In genomic region chr2:26639838-26640830, GRCm38 (mm10) we compare ENCODE assay signal across 8 mouse cellular contexts. TPM values are rescaled to one million over a fixed set of nuclear protein-coding genes. Genes with fewer than 3 reads are reported as not detected.
DNase-seq lines count a peak whose midpoint lies in the region; ATAC-seq and TF ChIP-seq lines count a peak whose summit lies in the region.

No protein-coding gene starts in this region.

- WGBS in hindbrain, embryonic 10.5 days, result 5% methylated on average over 49 of the region's 49 CpGs
- 4% methylated on average over 49 of the region's 49 CpGs for WGBS in lung, embryonic 15.5 days
- WGBS in olfactory bulb, adult 2 months, result 4% methylated on average over 49 of the region's 49 CpGs

- peaks cover 40% of the 10 kb centered on the region for H3K36me3 ChIP-seq in hindbrain, embryonic 10.5 days
- H3K36me3 ChIP-seq in lung, embryonic 15.5 days, result peaks cover 37% of the 10 kb centered on the region

- peak; percentile 74 for TF ChIP-seq CTCF in olfactory bulb, adult 2 months (IDR thresholded peaks at IDR 0.05; ENCODE audit: insufficient read depth, low read depth, low read length)

- DNase-seq in MN1 (ENCODE audit: low spot score), result peak; percentile 96
- DNase-seq in cerebellum, adult 9-10 months, result peak; percentile 97
- peak; percentile 96 for DNase-seq in hindbrain, embryonic 10.5 days (ENCODE audit: low spot score)
- DNase-seq in layer of hippocampus, adult 9-10 months (ENCODE audit: low spot score), result peak; percentile 97
- peak; percentile 80 to 84 for DNase-seq in thymus, adult 18-20 months

- H3K4me3 ChIP-seq in hindbrain, embryonic 10.5 days, result peak overlapping the region; percentile 98
- H3K4me3 ChIP-seq in lung, embryonic 15.5 days, result peak overlapping the region; percentile 95
- H3K4me3 ChIP-seq in olfactory bulb, adult 2 months (ENCODE audit: insufficient read depth, low read depth, low read length), result peak overlapping the region; percentile 63

- peak; percentile 94 for TF ChIP-seq POLR2A in olfactory bulb, adult 2 months (IDR thresholded peaks at IDR 0.05; ENCODE audit: insufficient read depth, low read depth, low read length)

- ATAC-seq in frontal cortex, adult (ENCODE audit: low TSS enrichment), result peak; percentile 88
- peak; percentile 88 for ATAC-seq in lung, embryonic 15.5 days (ENCODE audit: borderline replicate concordance, extremely low read depth, low FRiP score, low TSS enrichment)

- peak overlapping the region; percentile 64 for H3K4me2 ChIP-seq in lung, embryonic 15.5 days

- no peaks in the 10 kb centered on the region for H3K27me3 ChIP-seq in hindbrain, embryonic 10.5 days (ENCODE audit: insufficient read depth, poor library complexity, severe bottlenecking)
- no peaks in the 10 kb centered on the region for H3K27me3 ChIP-seq in lung, embryonic 15.5 days

- no peaks in the 10 kb centered on the region for H3K9me3 ChIP-seq in hindbrain, embryonic 10.5 days
- no peaks in the 10 kb centered on the region for H3K9me3 ChIP-seq in lung, embryonic 15.5 days

- peak overlapping the region; percentile 99 for H3K27ac ChIP-seq in hindbrain, embryonic 10.5 days
- peak overlapping the region; percentile 78 for H3K27ac ChIP-seq in lung, embryonic 15.5 days
- H3K27ac ChIP-seq in olfactory bulb, adult 2 months (ENCODE audit: insufficient read depth, low read depth, low read length), result 0 out of 2 replicates have a peak overlapping the region, but pooled peaks have one; percentile 14

- H3K4me1 ChIP-seq in hindbrain, embryonic 10.5 days (replicated peaks), result peaks cover 35% of the 10 kb centered on the region
- peaks cover 23% of the 10 kb centered on the region for H3K4me1 ChIP-seq in lung, embryonic 15.5 days
- H3K4me1 ChIP-seq in olfactory bulb, adult 2 months (ENCODE audit: control insufficient read depth, insufficient read depth, low read length), result peaks cover 24% of the 10 kb centered on the region

- peak overlapping the region; percentile 99 for H3K9ac ChIP-seq in lung, embryonic 15.5 days

RNA-seq across cellular contexts. Expression of gene Fam69b, which starts 11.9 kb away (rescaled TPM):
- 32.8 and 48.5 TPM in 2 replicates for polyA plus RNA-seq in hindbrain, embryonic 10.5 days (2016; fragmentation: Nextera tagmentation; extraction: Ambion mirVana)
- polyA plus RNA-seq in lung, embryonic 15.5 days (2015; fragmentation: Nextera tagmentation; extraction: Ambion mirVana), result 21.8 and 23.5 TPM in 2 replicates
- not detected in 2 replicates for polyA plus RNA-seq in olfactory bulb, adult 2 months (2012; ENCODE audit: insufficient read depth, insufficient read length, low replicate concordance, missing spikeins)

RNA-seq across cellular contexts. Expression of gene Lcn4, which starts 30.9 kb away (rescaled TPM):
- polyA plus RNA-seq in hindbrain, embryonic 10.5 days (2016; fragmentation: Nextera tagmentation; extraction: Ambion mirVana), result not detected in 2 replicates
- polyA plus RNA-seq in lung, embryonic 15.5 days (2015; fragmentation: Nextera tagmentation; extraction: Ambion mirVana), result not detected in 2 replicates
- not detected in 2 replicates for polyA plus RNA-seq in olfactory bulb, adult 2 months (2012; ENCODE audit: insufficient read depth, insufficient read length, low replicate concordance, missing spikeins)

RNA-seq across cellular contexts. Expression of gene Agpat2, which starts 35.9 kb away (rescaled TPM):
- 12.3 and 13.5 TPM in 2 replicates for polyA plus RNA-seq in hindbrain, embryonic 10.5 days (2016; fragmentation: Nextera tagmentation; extraction: Ambion mirVana)
- polyA plus RNA-seq in lung, embryonic 15.5 days (2015; fragmentation: Nextera tagmentation; extraction: Ambion mirVana), result 39.1 and 41.1 TPM in 2 replicates
- polyA plus RNA-seq in olfactory bulb, adult 2 months (2012; ENCODE audit: insufficient read depth, insufficient read length, low replicate concordance, missing spikeins), result not detected in 2 replicates

RNA-seq across cellular contexts. Expression of gene Gm20532, which starts 53.7 kb away (rescaled TPM):
- polyA plus RNA-seq in hindbrain, embryonic 10.5 days (2016; fragmentation: Nextera tagmentation; extraction: Ambion mirVana), result not detected in 2 replicates
- polyA plus RNA-seq in lung, embryonic 15.5 days (2015; fragmentation: Nextera tagmentation; extraction: Ambion mirVana), result not detected in 2 replicates
- not detected in 2 replicates for polyA plus RNA-seq in olfactory bulb, adult 2 months (2012; ENCODE audit: insufficient read depth, insufficient read length, low replicate concordance, missing spikeins)

Comparison
In these comparisons a context has a peak if more than half of its experiments do, and no peak if none do; other contexts are left out.
1. Peak in every context shown above with its lines: DNase-seq, ATAC-seq, H3K4me3 ChIP-seq and H3K27ac ChIP-seq.
2. H3K27ac ChIP-seq: peak in every context shown above with its lines; median percentile 99 in hindbrain, embryonic 10.5 days; 78 in lung, embryonic 15.5 days; 14 in olfactory bulb, adult 2 months.
3. RNA of gene Fam69b, which starts 11.9 kb away (polyA plus RNA-seq): 32.8 to 48.5 TPM in hindbrain, embryonic 10.5 days and 21.8 to 23.5 TPM in lung, embryonic 15.5 days; not detected in olfactory bulb, adult 2 months; every median in the first group is over 10 times any median in the second.
4. RNA of gene Agpat2, which starts 35.9 kb away (polyA plus RNA-seq): 39.1 to 41.1 TPM in lung, embryonic 15.5 days and 12.3 to 13.5 TPM in hindbrain, embryonic 10.5 days; not detected in olfactory bulb, adult 2 months; every median in the first group is over 10 times any median in the second.